Mouse (Mus musculus): ENCODE measurements around the gene Blvrb.

Blvrb gene

GRCm38 (mm10) chr7:27514961-27515360 is 67.2 kb downstream of the Blvrb start:
- peak; percentile 70 for DNase-seq (ENCODE audit: low read depth, low spot score)
